Mouse (Mus musculus) layer of hippocampus, adult 11-12 months (tissue): ENCODE data around the gene Sgip1.

Source experiments
- DNase-seq: peaks from one replicate; pipeline ENCODE4 v3.0.0; 2022; ENCODE audit warnings: low spot score

Sgip1 gene

DNA sequence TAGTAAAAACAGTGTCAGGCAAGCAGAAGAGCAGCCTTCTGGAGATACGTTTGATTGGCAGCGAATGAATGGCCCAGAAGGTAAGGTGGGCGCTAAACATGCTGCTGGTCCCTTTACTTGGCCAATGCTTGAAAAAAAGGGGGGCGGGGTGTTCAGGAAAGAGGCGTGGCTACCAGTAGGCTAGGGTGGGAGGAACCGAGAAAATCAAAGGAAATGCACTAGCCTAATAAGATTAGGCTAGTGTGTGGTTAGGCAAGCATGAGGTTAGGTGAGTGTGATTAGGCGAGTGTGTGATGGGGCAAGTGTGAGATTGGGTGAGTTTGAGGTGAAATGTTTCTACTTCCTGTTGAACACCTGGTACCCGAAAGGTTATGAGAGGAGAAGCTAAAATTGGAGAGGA is at the start of gene Sgip1:
Gene Sgip1, plus strand, starts transcription at position 11 of the 400 bp plus-strand sequence.
- no peak for DNase-seq

GRCm38 (mm10) chr4:102691402-102691801 is 49.7 kb upstream of the Sgip1 start:
- DNase-seq = no peak

DNA sequence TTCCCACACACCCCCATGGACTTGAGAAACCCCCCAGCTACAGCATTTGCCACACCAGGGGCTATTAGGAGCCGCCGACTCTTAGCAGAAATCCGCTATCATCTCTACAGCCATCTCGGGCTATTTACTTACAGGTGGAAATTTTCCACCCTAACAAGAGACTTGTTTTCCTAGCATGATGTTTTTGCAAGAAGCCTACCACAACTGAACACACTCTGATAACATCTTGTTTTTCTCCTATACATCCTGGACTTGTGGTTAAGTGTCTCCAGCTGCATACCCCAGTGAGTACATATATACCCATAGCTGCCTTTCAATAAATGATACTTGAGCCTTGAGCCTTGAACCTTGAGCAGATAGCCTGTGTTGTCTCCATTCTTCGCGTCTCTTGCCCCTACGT is 43.1 kb upstream of the Sgip1 start:
- DNase-seq = no peak

DNA sequence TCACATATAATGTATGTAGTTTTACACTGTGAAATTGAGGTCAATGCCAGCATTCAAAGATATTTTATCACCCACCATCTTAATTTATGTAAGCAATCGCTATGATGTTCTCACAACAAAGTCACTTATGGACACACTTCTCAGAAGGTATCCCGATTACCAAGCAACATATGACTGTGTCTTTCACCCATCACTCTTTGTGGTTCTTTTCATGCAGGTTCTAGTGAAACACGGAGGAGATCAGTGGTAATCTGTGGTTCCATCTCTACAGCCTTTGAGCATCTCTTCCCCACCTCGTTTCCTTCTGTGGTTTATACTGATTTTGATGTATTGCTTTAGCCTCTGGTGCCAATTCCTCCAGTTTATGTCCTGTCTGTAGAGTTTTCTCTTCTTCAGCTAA is 29.4 kb upstream of the Sgip1 start:
- DNase-seq = no peak

DNA sequence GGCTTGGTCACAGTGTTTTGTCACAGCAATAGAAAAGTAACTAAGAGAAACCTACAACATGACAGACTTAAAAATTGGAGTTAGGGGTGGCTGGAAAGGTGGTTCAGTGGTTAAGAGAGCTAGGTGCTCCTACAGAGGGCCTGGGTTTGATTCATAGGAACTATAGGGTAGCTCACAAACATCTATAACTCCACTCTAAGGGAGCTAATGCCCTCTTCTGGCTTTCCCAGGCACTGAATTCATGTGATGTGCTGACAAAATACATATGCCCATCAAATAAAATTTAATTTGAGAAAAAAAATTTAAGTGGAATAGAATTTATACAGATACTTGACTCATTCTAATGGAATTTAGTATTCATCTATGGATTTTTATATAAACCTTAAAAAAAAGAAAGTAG is 25.6 kb upstream of the Sgip1 start:
- no peak for DNase-seq

DNA sequence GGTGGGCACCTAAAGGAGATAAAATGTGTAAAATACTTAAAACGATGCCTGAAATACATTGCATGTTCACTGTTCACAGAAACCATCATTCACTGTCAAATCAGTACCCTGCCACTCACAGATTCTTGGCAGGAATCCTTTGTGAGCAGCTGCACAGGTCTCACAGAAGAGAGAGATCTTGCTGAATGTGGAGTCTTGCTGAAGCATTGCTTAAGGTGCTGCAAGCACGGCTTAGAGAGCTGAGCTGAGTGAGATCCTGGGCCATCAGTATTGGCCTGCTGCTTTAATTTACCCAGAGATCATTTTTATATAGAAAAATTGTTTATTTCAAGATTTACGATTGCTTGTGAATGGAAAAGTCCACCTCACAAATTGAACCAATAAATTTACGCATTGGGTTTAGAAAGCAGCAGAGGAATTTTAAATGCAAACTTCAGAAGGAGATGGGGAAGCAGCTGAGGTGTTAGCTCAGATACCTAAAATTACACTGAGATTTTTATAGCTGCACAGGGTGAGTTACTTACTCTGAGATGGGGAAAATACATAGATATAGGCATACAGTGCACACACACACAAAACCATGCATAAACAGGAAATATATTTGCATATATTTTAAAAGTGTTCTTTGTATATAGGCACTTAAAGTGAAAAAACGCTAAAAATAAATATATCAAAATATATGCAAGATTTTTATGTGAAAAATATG is 23.8 kb upstream of the Sgip1 start:
- DNase-seq = no peak

DNA sequence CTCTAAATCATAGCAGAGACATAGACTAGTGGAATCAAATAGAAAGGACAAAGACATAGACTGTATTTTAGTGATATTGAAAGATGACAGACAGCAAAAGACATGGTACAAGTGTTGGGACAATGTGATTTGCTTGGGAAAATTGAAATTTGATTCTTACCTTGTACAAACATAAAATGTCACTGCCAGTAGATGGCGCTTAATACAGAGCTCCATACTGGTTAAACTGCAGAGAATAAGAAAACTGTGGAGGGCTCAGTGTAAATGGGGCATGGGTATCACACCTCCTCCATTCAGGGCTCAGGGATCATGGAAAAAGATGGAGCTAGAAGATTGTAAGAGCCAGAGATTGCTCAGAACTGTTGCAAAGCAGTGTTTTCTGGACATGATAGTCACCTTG is 21.6 kb upstream of the Sgip1 start:
- DNase-seq = peak; percentile 23

- DNase-seq = no peak
Observed at GRCm38 (mm10) chr4:102719951-102720350, 21.1 kb upstream of the Sgip1 start.

- DNase-seq = no peak
Observed at GRCm38 (mm10) chr4:102724442-102724841, 16.7 kb upstream of the Sgip1 start.

- DNase-seq = no peak
Observed at GRCm38 (mm10) chr4:102730976-102731375, 10.1 kb upstream of the Sgip1 start.

DNA sequence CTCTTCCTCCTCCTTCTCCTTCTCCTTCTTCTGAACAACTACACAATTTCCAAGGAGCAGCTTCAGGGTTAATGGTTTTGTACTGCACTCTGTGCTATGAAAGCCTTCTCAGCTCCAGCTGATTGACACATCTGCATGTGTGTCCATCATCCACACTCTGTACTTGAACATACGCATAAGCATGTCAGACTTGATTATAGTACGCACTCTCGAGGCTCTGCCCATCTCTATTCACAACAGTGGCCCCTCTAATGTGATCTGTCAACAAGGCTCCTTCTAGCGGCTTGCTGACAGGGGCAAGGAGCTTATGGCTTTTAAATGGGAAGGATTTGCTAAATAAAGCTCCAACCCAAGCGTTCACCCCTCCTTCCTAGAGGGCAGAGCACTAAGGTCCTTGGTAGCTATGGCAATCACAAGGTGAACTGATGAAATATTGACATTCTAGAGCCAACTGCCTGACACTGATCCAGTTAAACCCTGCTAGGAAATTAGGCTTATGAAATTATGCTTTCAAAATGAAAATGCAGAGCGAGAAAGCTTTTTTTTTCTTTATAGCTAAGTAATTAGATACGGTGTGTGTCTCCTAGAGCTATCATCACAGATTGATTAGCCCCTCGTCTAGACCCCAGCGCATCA is 7.0 kb upstream of the Sgip1 start:
- no peak for DNase-seq

GRCm38 (mm10) chr4:102753334-102754090 is 12.4 kb downstream of the Sgip1 start:
- DNase-seq = no peak

- peak; percentile 62 for DNase-seq
Observed at GRCm38 (mm10) chr4:102759095-102759890, 18.2 kb downstream of the Sgip1 start.

- peak; percentile 91 for DNase-seq
Observed at GRCm38 (mm10) chr4:102760042-102760821, 19.1 kb downstream of the Sgip1 start.

DNA sequence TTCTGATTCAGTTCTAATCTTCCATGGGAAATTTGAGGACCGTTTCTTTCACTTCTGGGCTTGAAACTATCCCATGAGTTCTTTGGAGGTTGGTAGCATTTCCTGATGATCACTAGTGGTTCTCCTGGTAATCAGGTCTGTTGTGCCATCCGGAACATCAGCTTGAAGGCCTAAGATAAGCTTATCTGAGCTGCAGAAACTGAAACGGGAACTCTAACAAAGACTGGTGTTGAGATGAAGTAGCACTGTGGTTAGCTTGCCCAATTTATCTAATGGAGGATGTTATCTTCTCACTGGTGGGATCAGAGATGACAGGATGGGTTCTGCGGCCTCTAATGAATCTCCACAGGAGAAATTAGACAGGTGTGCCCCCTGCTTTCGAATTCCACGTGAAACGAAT is 21.0 kb downstream of the Sgip1 start:
- no peak for DNase-seq

DNA sequence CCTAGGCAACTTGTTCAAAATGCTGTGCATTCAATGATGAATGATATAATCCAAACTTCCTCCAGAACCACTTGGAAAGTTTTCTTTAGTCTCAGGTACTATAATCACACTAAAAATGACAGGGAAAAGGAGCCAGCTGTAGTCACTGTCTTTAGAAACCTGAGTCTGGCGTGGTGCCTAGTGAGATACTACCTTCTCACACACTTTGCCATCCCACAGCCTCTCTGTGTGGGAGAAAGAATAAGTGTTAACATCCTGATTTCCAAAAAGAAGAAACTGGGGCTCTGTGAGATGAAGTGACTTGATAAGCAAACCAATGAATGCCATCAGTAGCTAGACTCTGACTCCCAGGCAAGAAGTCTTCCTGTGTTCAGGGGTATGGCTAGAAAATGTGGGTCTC is 28.0 kb downstream of the Sgip1 start:
- DNase-seq = no peak

- no peak for DNase-seq
Observed at GRCm38 (mm10) chr4:102769936-102770335, 28.8 kb downstream of the Sgip1 start.

- DNase-seq = no peak
Observed at GRCm38 (mm10) chr4:102771598-102772357, 30.7 kb downstream of the Sgip1 start.

DNA sequence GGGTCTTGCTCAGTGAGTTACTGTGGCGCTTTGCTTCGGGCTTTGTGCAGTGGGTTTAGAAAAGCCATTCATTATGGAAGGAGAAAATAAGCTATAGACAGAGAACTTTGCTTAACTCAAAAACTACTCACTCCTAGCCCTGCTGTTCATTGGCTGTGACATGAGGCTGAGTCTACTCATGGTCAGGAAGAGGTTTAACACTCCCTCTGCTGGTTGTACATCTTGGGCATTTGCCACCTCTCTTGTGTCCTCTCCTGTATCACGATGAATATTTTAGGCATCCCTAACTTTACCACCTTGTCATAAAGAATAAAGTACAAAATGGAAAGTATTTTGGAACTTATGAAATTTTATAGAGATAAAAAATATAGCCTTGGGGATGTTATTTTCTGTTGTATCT is 32.1 kb downstream of the Sgip1 start:
- no peak for DNase-seq

- DNase-seq = no peak
Observed at GRCm38 (mm10) chr4:102773841-102774240, 32.7 kb downstream of the Sgip1 start.

- DNase-seq = no peak
Observed at GRCm38 (mm10) chr4:102774549-102774948, 33.5 kb downstream of the Sgip1 start.
